Mouse (Mus musculus) stomach, embryonic 14.5 days (tissue): Measurements from ENCODE around the gene Esrrb. TPM values are rescaled to one million over a fixed set of nuclear protein-coding genes. Genes with fewer than 3 reads are reported as not detected.

Experiments
- ATAC-seq: fragments of 200-750 bp; cut with Nextera tagmentation; 2 replicates; pipeline ENCODE4 v1.8.0; 2017; ENCODE audit warnings: low read depth, moderate TSS enrichment; ENCODE audit not compliant: insufficient number of reproducible peaks, insufficient read depth, low FRiP score
- H3K27ac ChIP-seq: fragments of 300-500 bp; sonication (generic); 2 replicates; pipeline ENCODE4 v1.5.1; 2014; ENCODE audit warnings: mild to moderate bottlenecking, low read length, moderate library complexity, mixed read lengths
- H3K27me3 ChIP-seq: fragments of 300-500 bp; sonication (generic); 2 replicates; pipeline ENCODE4 v1.6.1; 2014; ENCODE audit warnings: low read length, control low read depth, mixed read lengths; ENCODE audit not compliant: control insufficient read depth, insufficient read depth
- H3K36me3 ChIP-seq: fragments of 300-500 bp; sonication (generic); 2 replicates; pipeline ENCODE4 v1.6.1; 2014; ENCODE audit warnings: mild to moderate bottlenecking, control low read depth, low read length, moderate library complexity, mixed read lengths; ENCODE audit not compliant: control insufficient read depth, insufficient read depth
- H3K4me1 ChIP-seq: fragments of 300-500 bp; sonication (generic); 2 replicates; pipeline ENCODE4 v1.6.1; 2014; ENCODE audit warnings: low read length, control low read depth, mixed read lengths; ENCODE audit not compliant: control insufficient read depth, insufficient read depth
- H3K4me2 ChIP-seq: fragments of 300-500 bp; sonication (generic); replicated peaks from 2 replicates; pipeline ENCODE4 v1.6.1; 2014; ENCODE audit warnings: low read depth, low read length, control low read depth
- H3K4me3 ChIP-seq: fragments of 300-500 bp; sonication (generic); 2 replicates; pipeline ENCODE4 v1.5.1; 2014; ENCODE audit warnings: low read depth, low read length, control low read depth
- H3K9ac ChIP-seq: fragments of 300-500 bp; sonication (generic); replicated peaks from 2 replicates; pipeline ENCODE4 v1.6.1; 2014; ENCODE audit warnings: low read depth, mild to moderate bottlenecking, control low read depth, low read length, moderate library complexity, mixed read lengths
- H3K9me3 ChIP-seq: fragments of 300-500 bp; sonication (generic); 2 replicates; pipeline ENCODE4 v1.6.1; 2016; ENCODE audit warnings: low read depth, low read length, control low read depth; ENCODE audit not compliant: control insufficient read depth
- WGBS: fragments of 180-500 bp; shearing (Covaris S2); extraction: QIAGEN DNeasy Blood & Tissue Kit; methylation state at CpG from one replicate; pipeline ENCODE4 v1.1.7; 2014; 5-methylcytosine and 5-hydroxymethylcytosine counted together
- polyA plus RNA-seq: library from polyadenylated mRNA; unstranded; fragments of >200 nt; fragmentation: Nextera tagmentation; extraction: Ambion mirVana; gene quantifications from 2 replicates; pipeline ENCODE4 v1.2.1, GENCODE M21; 2014

Gene Esrrb
- polyA plus RNA-seq, 1 experiment from 2014 or later, result 0.22 TPM

DNA sequence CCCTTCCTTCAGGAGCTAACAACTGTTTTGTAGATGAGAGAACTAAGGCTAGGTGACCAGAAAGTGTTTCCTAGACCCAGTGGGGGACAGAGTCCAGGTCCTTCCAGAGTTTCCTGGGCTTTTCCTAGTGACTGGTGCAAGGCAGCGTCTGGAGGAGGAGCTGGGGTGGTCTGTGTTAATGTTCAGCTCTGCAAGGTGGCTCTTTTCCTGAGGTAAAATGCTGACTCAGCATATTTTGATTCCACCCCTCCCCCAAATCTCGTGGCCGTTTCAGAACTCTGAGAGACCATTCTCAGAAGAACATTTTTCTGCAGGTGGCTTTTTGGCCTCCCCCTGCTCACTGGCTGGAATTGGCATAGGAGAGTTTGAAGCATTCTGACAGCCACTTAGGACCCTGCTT lies 127.1 kb downstream of the Esrrb start:
- Histone ChIP-seq H3K4me2 (no peak overlapping the region), H3K4me1 (no peaks in the 10 kb centered on the region), H3K9ac (no peak overlapping the region), H3K9me3 (no peaks in the 10 kb centered on the region), H3K4me3 (no peak overlapping the region), H3K27ac (no peak overlapping the region), H3K36me3 (no peaks in the 10 kb centered on the region), H3K27me3 (no peaks in the 10 kb centered on the region)
- ATAC-seq, result no peak
- WGBS, result 52% methylated on average over 3 of the region's 3 CpGs

DNA sequence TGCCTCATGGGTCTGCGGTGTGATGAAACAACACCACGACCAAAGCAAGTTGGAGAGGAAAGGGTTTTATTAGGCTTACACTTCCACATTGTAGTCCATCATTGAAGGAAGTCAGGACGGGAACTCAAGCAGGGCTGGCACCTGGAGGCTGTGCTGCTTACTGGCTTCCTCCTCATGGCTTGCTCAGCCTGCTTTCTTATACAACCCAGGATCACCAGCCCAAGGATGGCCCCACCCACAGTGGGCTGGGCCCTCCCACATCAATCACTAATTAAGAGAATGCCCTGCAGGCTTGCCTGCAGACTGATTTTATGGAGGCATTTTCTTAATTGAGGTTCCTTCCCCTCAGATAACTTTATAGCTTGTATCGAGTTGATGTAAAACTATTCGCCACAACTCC lies 129.1 kb downstream of the Esrrb start:
- no peak for ATAC-seq
- no peaks in the 10 kb centered on the region for H3K27me3 ChIP-seq
- no peaks in the 10 kb centered on the region for H3K36me3 ChIP-seq
- WGBS, result 78% methylated on average over 5 of the region's 5 CpGs
- H3K9ac ChIP-seq, result no peak overlapping the region
- H3K27ac ChIP-seq, result no peak overlapping the region
- H3K4me2 ChIP-seq, result no peak overlapping the region
- no peaks in the 10 kb centered on the region for H3K4me1 ChIP-seq
- no peak overlapping the region for H3K4me3 ChIP-seq
- H3K9me3 ChIP-seq, result no peaks in the 10 kb centered on the region

DNA sequence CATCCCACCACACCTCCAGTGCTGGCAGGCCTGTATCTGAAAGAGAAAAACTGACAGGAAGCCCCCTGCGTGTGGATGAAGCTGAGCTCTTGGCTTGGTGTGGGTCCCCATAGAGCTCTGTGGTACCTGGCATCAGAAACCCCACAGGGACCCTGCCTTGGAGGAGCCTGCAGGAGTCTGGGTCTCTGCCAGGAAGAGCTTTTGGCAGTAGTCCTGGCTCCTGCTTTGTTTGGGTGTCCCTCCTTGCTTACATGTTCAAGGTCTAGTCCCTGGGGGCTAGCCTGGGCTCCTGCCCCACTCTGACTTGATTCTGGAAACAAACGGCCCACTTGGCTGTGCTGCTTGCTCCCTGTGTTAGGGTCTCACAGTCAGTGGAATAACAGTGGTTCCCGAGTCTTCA lies 130.6 kb downstream of the Esrrb start:
- no peaks in the 10 kb centered on the region for H3K4me1 ChIP-seq
- H3K36me3 ChIP-seq, result no peaks in the 10 kb centered on the region
- no peaks in the 10 kb centered on the region for H3K27me3 ChIP-seq
- H3K9ac ChIP-seq, result no peak overlapping the region
- no peaks in the 10 kb centered on the region for H3K9me3 ChIP-seq
- ATAC-seq, result no peak
- no peak overlapping the region for H3K4me3 ChIP-seq
- no peak overlapping the region for H3K4me2 ChIP-seq
- H3K27ac ChIP-seq, result no peak overlapping the region
- WGBS, result 79% methylated on average over 3 of the region's 3 CpGs

DNA sequence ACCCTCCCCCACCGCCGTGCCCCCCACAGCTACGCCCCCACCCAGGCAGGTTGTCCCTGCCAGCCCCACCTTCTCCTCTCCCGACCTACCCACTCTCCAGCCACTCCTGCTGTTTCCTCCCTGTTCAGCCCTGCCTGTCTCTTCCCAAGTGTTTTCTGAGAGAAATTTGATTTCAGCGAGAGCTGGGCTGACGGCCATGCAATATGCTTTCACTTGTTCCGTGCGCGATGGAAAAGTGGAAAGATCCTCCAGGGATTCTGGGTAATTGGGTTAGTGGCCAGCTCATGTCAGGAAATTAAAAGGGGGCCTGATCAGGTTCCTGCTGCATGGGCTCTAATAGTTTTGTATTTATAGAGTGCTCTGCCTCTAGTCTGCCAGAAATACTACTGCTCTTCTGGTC lies 131.9 kb downstream of the Esrrb start:
- Histone ChIP-seq H3K27ac (no peak overlapping the region), H3K36me3 (no peaks in the 10 kb centered on the region), H3K4me2 (no peak overlapping the region), H3K9ac (no peak overlapping the region), H3K27me3 (no peaks in the 10 kb centered on the region), H3K4me1 (no peaks in the 10 kb centered on the region), H3K9me3 (no peaks in the 10 kb centered on the region), H3K4me3 (no peak overlapping the region)
- ATAC-seq, result no peak
- 28% methylated on average over 9 of the region's 9 CpGs for WGBS

DNA sequence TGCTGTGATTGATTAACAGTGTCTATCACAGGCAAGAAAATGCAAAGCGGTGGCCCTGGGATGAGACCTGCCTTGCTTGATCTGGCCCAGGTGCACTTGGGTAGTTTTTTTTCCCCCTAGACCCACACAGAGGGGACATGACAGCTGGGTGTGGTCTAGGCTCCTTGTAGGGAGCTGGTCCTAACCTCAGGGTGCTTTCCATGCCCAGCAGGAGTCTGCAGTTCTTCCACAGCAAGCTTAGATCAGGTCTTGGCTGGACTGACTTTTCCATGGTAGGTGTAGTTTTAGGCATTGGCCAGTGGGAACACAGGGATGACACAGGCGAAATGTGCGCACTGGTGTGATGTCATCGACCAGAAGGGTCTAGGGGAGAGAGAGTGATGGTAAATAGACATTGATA lies 136.2 kb downstream of the Esrrb start:
- Histone ChIP-seq H3K4me1 (peaks cover 4% of the 10 kb centered on the region; the same call in 1 of the 2 replicates), H3K27me3 (no peaks in the 10 kb centered on the region), H3K27ac (no peak overlapping the region), H3K36me3 (no peaks in the 10 kb centered on the region), H3K4me2 (no peak overlapping the region), H3K4me3 (no peak overlapping the region), H3K9me3 (no peaks in the 10 kb centered on the region), H3K9ac (no peak overlapping the region)
- WGBS, result 88% methylated on average over 4 of the region's 4 CpGs
- no peak for ATAC-seq

DNA sequence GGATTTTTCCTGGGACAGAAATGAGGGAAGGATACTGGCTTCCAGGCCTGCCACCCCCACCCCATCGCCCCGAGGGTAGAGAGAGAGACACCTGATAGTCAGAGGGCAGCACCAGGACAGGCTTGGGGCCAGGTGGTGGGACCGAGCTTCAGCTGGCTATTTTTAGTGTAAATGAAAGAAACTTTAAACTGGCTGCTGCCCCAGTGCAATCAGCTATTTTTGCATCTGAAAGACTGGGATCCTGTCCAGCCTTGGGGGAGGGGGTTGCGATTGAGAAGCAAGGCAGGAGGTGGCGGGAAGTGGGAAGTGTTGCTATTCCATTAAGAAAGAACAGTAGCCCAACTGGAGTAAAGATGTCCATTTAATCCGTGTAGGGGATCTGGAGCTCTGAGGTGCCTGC lies 137.8 kb downstream of the Esrrb start:
- no peaks in the 10 kb centered on the region for H3K9me3 ChIP-seq
- no peak overlapping the region for H3K9ac ChIP-seq
- peaks cover 4% of the 10 kb centered on the region; the same call in 1 of the 2 replicates for H3K4me1 ChIP-seq
- H3K4me2 ChIP-seq, result no peak overlapping the region
- H3K36me3 ChIP-seq, result no peaks in the 10 kb centered on the region
- no peak overlapping the region for H3K27ac ChIP-seq
- 28% methylated on average over 6 of the region's 6 CpGs for WGBS
- no peak for ATAC-seq
- no peak overlapping the region for H3K4me3 ChIP-seq
- H3K27me3 ChIP-seq, result no peaks in the 10 kb centered on the region

DNA sequence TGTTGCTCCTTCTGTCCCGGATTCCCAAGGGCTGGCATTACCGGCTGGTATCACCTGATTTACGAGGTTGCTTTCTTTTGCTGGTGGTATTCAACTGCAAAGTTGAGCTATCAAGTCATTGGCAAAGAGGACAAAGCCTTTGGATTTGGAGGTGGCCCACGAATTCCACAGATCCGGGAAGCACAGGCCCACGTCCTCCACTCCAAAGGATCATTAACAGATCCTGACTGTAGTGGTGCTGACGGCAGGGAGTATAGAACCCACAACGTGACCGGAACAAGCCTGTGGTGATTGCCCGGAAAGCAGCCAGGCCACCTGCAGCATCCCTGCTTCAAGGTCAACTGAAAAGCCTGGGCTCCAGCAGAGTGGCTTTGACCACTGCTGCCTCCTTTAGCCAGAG lies 140.8 kb downstream of the Esrrb start:
- H3K27ac ChIP-seq, result no peak overlapping the region
- peaks cover 4% of the 10 kb centered on the region; the same call in 1 of the 2 replicates for H3K4me1 ChIP-seq
- H3K4me3 ChIP-seq, result no peak overlapping the region
- no peak overlapping the region for H3K4me2 ChIP-seq
- H3K27me3 ChIP-seq, result no peaks in the 10 kb centered on the region
- H3K9ac ChIP-seq, result no peak overlapping the region
- no peaks in the 10 kb centered on the region for H3K36me3 ChIP-seq
- H3K9me3 ChIP-seq, result no peaks in the 10 kb centered on the region
- ATAC-seq, result no peak
- whole genome bisulfite sequencing, result 81% methylated on average over 10 of the region's 10 CpGs

DNA sequence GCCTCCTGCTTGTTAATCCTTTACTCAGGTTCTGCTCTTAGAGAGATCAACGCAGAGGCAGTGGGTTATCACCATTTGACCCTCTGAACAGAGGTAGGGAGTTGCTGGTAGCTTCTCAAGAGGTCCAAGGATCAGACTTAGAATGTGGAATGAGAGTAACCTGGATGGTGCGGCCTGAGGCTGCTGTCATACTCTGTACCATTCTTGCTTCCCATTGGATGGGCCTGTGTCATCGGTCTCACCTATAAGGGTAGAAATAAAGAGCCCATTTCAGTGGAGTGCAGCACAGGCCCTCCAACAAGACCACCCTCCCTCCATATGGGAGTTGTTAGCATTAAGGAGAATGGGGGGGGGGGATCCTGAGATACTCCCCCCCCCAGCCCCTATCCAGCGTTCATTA lies 143.0 kb downstream of the Esrrb start:
- Histone ChIP-seq H3K4me2 (no peak overlapping the region), H3K9ac (no peak overlapping the region), H3K27ac (no peak overlapping the region), H3K27me3 (no peaks in the 10 kb centered on the region), H3K9me3 (no peaks in the 10 kb centered on the region), H3K4me3 (no peak overlapping the region), H3K4me1 (peaks cover 2% of the 10 kb centered on the region; the same call in 1 of the 2 replicates), H3K36me3 (no peaks in the 10 kb centered on the region)
- ATAC-seq, result no peak
- WGBS, result 74% methylated on average over 4 of the region's 4 CpGs

DNA sequence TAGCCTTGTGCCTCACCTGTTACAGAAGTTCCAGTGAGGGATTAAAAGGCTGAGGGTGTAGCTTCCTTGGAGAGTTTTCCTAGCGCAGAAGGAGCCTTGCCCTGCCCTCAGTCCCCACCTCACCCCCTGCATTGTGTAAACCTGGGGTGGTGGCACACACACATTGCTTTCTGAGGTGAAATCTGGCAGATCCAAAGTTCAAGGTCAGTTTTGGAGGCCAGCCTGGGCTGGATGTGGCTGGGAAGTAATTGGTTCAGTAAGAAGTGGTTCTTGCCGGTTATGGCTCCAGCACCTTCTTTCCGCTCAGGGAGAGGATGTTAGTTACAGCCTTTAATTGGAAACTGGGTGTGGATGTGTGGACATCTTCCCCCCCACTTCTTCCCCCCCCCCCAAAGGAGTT lies 143.4 kb downstream of the Esrrb start:
- ATAC-seq, result no peak
- WGBS, result 82% methylated on average over 3 of the region's 3 CpGs

More for the DNA sequence above, 143.4 kb downstream of the Esrrb start:
- Histone ChIP-seq H3K4me2 (no peak overlapping the region), H3K27me3 (no peaks in the 10 kb centered on the region), H3K27ac (no peak overlapping the region), H3K4me1 (no peaks in the 10 kb centered on the region; the same call in 1 of the 2 replicates), H3K4me3 (no peak overlapping the region), H3K9me3 (no peaks in the 10 kb centered on the region), H3K36me3 (no peaks in the 10 kb centered on the region), H3K9ac (no peak overlapping the region)
